Mouse (Mus musculus) myocyte (in vitro differentiated cells): ENCODE measurements at regions not wholly inside any gene's neighbourhood (a gene's known extent, or its start where the extent isn't known, plus 50 kb on each side); places are given as distances from the start of the nearest gene placed in this dataset.

Experiments used
- CEBPB ChIP-seq: IDR thresholded peaks from 2 replicates; pipeline ENCODE4 v1.6.1; 2011; ENCODE audit warnings: mild to moderate bottlenecking, moderate library complexity; ENCODE audit not compliant: poor library complexity, insufficient read depth, severe bottlenecking
- E2F4 ChIP-seq: IDR thresholded peaks from one replicate; pipeline ENCODE4 v1.6.1; 2011; ENCODE audit warnings: mild to moderate bottlenecking, control low read depth, moderate library complexity; ENCODE audit not compliant: insufficient read depth
- MAX ChIP-seq: IDR thresholded peaks from one replicate; pipeline ENCODE4 v1.6.1; 2011; ENCODE audit warnings: low read depth, mild to moderate bottlenecking, control low read depth
- MYOG ChIP-seq, 3 experiments: IDR thresholded peaks; one replicate each; pipeline ENCODE4 v1.6.1; 2011; ENCODE audit warnings: control low read depth in 2 of 3, low read depth in 2 of 3, mild to moderate bottlenecking in 2 of 3; ENCODE audit not compliant: insufficient read length in 2 of 3, control insufficient read depth in 1 of 3, insufficient read depth in 1 of 3
- POLR2A ChIP-seq: IDR thresholded peaks from one replicate; pipeline ENCODE4 v1.6.1; 2011; ENCODE audit warnings: low read depth, mild to moderate bottlenecking, control low read depth, moderate library complexity; ENCODE audit not compliant: insufficient read length
- REST ChIP-seq: IDR thresholded peaks from one replicate; pipeline ENCODE4 v1.6.1; 2011; ENCODE audit warnings: mild to moderate bottlenecking, control low read depth, moderate library complexity; ENCODE audit not compliant: insufficient read depth, insufficient read length

DNA sequence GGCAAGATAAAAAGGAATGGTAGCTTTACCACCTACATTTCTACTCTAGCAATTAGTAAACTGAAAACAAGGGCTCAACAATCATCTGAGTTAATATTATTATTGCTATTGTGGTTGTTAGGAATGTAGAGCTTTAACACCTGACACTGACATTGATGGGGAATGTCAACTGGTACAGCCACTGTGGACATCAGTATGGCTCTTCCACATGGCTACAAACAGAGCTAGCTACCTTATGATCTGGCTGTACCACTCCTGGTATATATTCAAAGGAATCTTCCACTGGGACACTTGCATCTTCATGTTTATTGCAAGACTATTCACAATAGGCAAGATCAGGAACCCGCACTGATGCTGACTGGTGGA, 119.8 kb downstream of the Sox4 start:
- no peak for TF ChIP-seq E2F4
- no peak for TF ChIP-seq POLR2A
- no peak for TF ChIP-seq REST
- TF ChIP-seq CEBPB, result no peak
- TF ChIP-seq MAX, result no peak
- no peak for TF ChIP-seq MYOG (IDR thresholded peaks at IDR 0.05; ENCODE audit: control insufficient read depth in 1 of 3, insufficient read depth in 1 of 3, insufficient read length in 2 of 3, low read depth in 2 of 3)
